Mouse (Mus musculus) cerebellum, postnatal 10 days (tissue): ENCODE data around the gene Mdh2.

ENCODE experiments used
- DNase-seq, 2 experiments: peaks; one replicate each; pipeline ENCODE4 v3.0.0; 2021; ENCODE audit warnings: mixed read lengths in 2 of 2

Mdh2 gene

GRCm38 (mm10) chr5:135777796-135778470, 347 bp upstream of the Mdh2 start, which contains the start of gene Styxl1:
TSS of gene Styxl1 (minus strand) at chr5:135778385.
- DNase-seq: no peak

GRCm38 (mm10) chr5:135780331-135780730, 2.1 kb downstream of the Mdh2 start:
- no peak for DNase-seq

- no peak for DNase-seq
Measured at GRCm38 (mm10) chr5:135782901-135783300, 4.6 kb downstream of the Mdh2 start.

GRCm38 (mm10) chr5:135793996-135794858, 15.9 kb downstream of the Mdh2 start:
- peak; percentile 96 to 98 for DNase-seq

GRCm38 (mm10) chr5:135794859-135795181, 16.5 kb downstream of the Mdh2 start:
- DNase-seq: no peak

GRCm38 (mm10) chr5:135799746-135800145, 21.5 kb downstream of the Mdh2 start:
- peak; percentile 68 to 78 for DNase-seq

- DNase-seq: peak in 1 of 2 experiments; percentile 41
Measured at GRCm38 (mm10) chr5:135800927-135801326, 22.6 kb downstream of the Mdh2 start.

GRCm38 (mm10) chr5:135802641-135803040, 24.4 kb downstream of the Mdh2 start:
- no peak for DNase-seq

GRCm38 (mm10) chr5:135803135-135803534, 24.9 kb downstream of the Mdh2 start:
- peak; percentile 42 to 51 for DNase-seq

- DNase-seq: no peak
Measured at GRCm38 (mm10) chr5:135803676-135804075, 25.4 kb downstream of the Mdh2 start.

- peak; percentile 54 to 65 for DNase-seq
Measured at GRCm38 (mm10) chr5:135804735-135805134, 26.5 kb downstream of the Mdh2 start.

- peak; percentile 98 to 99 for DNase-seq
Measured at GRCm38 (mm10) chr5:135806555-135807262, 28.4 kb downstream of the Mdh2 start, which contains the start of gene Srrm3. TSS of gene Srrm3 (plus strand) at chr5:135806890.

GRCm38 (mm10) chr5:135807263-135807637, 29.0 kb downstream of the Mdh2 start:
- DNase-seq: peak; percentile 69 to 70

- DNase-seq: peak; percentile 95 to 96
Measured at GRCm38 (mm10) chr5:135812991-135813390, 34.7 kb downstream of the Mdh2 start.

- DNase-seq: peak; percentile 85 to 86
Measured at GRCm38 (mm10) chr5:135818491-135818890, 40.2 kb downstream of the Mdh2 start.

GRCm38 (mm10) chr5:135822316-135822944, 44.1 kb downstream of the Mdh2 start:
- DNase-seq: peak in 1 of 2 experiments; percentile 38

- peak; percentile 56 to 73 for DNase-seq
Measured at GRCm38 (mm10) chr5:135824517-135824916, 46.2 kb downstream of the Mdh2 start.

- no peak for DNase-seq
Measured at GRCm38 (mm10) chr5:135826225-135826624, 47.9 kb downstream of the Mdh2 start.

GRCm38 (mm10) chr5:135829381-135829780, 51.1 kb downstream of the Mdh2 start:
- DNase-seq: no peak

- no peak for DNase-seq
Measured at GRCm38 (mm10) chr5:135832729-135833128, 54.4 kb downstream of the Mdh2 start.

GRCm38 (mm10) chr5:135834769-135835491, 56.6 kb downstream of the Mdh2 start:
- peak; percentile 88 to 90 for DNase-seq

GRCm38 (mm10) chr5:135835492-135835858, 57.2 kb downstream of the Mdh2 start:
- DNase-seq: no peak
